Mouse (Mus musculus) forebrain, embryonic 13.5 days (tissue): ENCODE results near the gene Med15. TPM values are rescaled to one million over a fixed set of nuclear protein-coding genes. Genes with fewer than 3 reads are reported as not detected.

Experiments
- ATAC-seq: fragments of 200-750 bp; cut with Nextera tagmentation; 2 replicates; pipeline ENCODE4 v1.8.0; 2017
- H3K27ac ChIP-seq: fragments of 300-500 bp; sonication (generic); 2 replicates; pipeline ENCODE4 v1.5.1; 2015; ENCODE audit warnings: inconsistent platforms, mild to moderate bottlenecking, moderate library complexity
- H3K27me3 ChIP-seq: fragments of 300-500 bp; sonication (generic); 2 replicates; pipeline ENCODE4 v1.6.1; 2015; ENCODE audit warnings: mild to moderate bottlenecking, inconsistent platforms
- H3K36me3 ChIP-seq: fragments of 300-500 bp; sonication (generic); 2 replicates; pipeline ENCODE4 v1.6.1; 2015; ENCODE audit warnings: mild to moderate bottlenecking, inconsistent platforms; ENCODE audit not compliant: poor library complexity, severe bottlenecking
- H3K4me1 ChIP-seq: fragments of 300-500 bp; sonication (generic); 2 replicates; pipeline ENCODE4 v1.6.1; 2015; ENCODE audit warnings: inconsistent platforms
- H3K4me2 ChIP-seq: fragments of 300-500 bp; sonication (generic); 2 replicates; pipeline ENCODE4 v1.6.1; 2015; ENCODE audit warnings: inconsistent platforms, mild to moderate bottlenecking, moderate library complexity
- H3K4me3 ChIP-seq: fragments of 300-500 bp; sonication (generic); 2 replicates; pipeline ENCODE4 v1.5.1; 2015; ENCODE audit warnings: mild to moderate bottlenecking, inconsistent platforms
- H3K9ac ChIP-seq: fragments of 300-500 bp; sonication (generic); 2 replicates; pipeline ENCODE4 v1.6.1; 2015; ENCODE audit warnings: mild to moderate bottlenecking, inconsistent platforms
- H3K9me3 ChIP-seq: fragments of 300-500 bp; sonication (generic); replicated peaks from 2 replicates; pipeline ENCODE4 v1.6.1; 2016; ENCODE audit warnings: inconsistent platforms
- WGBS: fragments of 180-500 bp; shearing (Covaris S2); methylation state at CpG from one replicate; pipeline ENCODE4 v1.1.7; 2015; 5-methylcytosine and 5-hydroxymethylcytosine counted together
- polyA plus RNA-seq: library from polyadenylated mRNA; unstranded; fragments of >200 nt; fragmentation: Nextera tagmentation; extraction: Ambion mirVana; gene quantifications from 2 replicates; pipeline ENCODE4 v1.2.1, GENCODE M21; 2015

The Med15 gene
- polyA plus RNA-seq, 1 experiment from 2014 or later = 42.0 TPM

DNA sequence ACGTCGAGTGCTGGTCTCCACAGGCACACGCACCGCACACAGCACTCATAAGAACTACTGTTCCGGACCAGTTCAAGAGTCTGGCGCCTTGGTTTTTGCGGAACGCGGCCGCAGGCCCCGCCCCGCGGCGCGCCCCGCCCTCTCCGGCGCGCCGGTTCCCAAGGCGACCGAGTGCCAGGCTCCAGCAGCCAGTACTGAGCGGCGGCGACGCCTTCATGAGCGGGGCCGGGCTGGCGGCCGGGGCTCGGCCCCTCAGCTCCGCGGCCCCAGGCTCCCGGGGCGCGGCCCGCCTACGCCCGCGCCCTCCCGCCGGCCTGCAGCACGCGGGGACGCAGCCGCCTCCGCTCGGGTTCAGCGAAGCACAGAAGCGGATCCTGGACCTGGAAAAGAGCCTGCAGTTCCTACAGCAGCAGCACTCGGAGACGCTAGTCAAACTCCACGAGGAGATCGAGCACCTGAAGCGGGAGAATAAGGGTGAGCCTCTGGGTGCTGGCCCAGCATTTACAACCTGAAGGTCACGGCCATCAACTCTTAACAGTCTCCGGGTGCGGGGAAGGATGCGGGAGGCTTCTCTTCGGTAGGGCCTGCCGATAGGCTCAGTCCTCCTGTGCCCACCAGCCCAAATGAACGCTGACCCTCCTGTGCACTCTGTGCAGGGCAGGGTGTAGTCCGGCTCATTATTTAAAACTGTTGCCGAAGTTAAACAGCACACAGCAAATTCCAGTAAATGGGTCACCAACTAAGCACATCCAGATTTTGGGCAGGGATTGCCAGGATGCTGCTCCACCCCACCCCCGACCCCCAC lies 86.2 kb downstream of the Med15 start, which contains the start of gene Ccdc74a:
Gene Ccdc74a, plus strand, starts transcription at position 161 of the 805 bp plus-strand sequence.
- Histone ChIP-seq H3K4me1 (peaks cover 13% of the 10 kb centered on the region), H3K27me3 (no peaks in the 10 kb centered on the region), H3K27ac (no peak within 1 kb of the TSS), H3K9ac (peak within 1 kb of the TSS; percentile 77), H3K4me3 (peak within 1 kb of the TSS; percentile 64), H3K4me2 (peak within 1 kb of the TSS; percentile 84), H3K36me3 (peaks cover 57% of the 10 kb centered on the region), H3K9me3 (no peaks in the 10 kb centered on the region)
- WGBS = 2% methylated on average over 63 of the region's 65 CpGs
- ATAC-seq = peak; percentile 97

- H3K4me3 ChIP-seq = no peak overlapping the region
- H3K27ac ChIP-seq = no peak overlapping the region
- ATAC-seq = no peak
- no peaks in the 10 kb centered on the region for H3K27me3 ChIP-seq
- peaks cover 59% of the 10 kb centered on the region for H3K36me3 ChIP-seq
- H3K9ac ChIP-seq = no peak overlapping the region
- WGBS = 91% methylated on average over 4 of the region's 4 CpGs
- peaks cover 13% of the 10 kb centered on the region for H3K4me1 ChIP-seq
- H3K4me2 ChIP-seq = no peak overlapping the region
- H3K9me3 ChIP-seq = no peaks in the 10 kb centered on the region
These were observed 89.2 kb downstream of the Med15 start for GRCm38 (mm10) chr16:17643437-17643990.

DNA sequence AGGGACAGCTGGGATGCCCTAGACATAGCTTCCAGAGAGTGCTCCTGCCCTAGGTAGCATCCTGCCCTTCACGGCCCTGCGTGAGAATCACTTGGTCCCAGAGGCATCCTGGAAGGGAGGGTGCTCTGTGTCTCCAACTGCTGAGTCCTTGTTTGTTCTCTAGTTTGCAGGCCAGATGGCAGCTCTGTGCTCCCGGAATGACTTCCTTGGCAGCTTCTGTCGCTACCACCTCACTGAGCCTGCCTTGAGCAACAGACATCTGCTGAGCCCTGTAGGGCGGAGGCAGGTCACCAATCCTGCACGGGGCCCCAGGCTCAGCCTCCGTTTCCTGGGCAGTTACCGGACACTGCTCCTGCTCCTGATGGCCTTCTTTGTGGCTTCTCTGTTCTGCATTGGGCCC lies 90.4 kb downstream of the Med15 start:
- H3K4me3 ChIP-seq = no peak overlapping the region
- WGBS = 91% methylated on average over 8 of the region's 8 CpGs
- H3K4me1 ChIP-seq = peaks cover 13% of the 10 kb centered on the region
- ATAC-seq = no peak
- H3K9me3 ChIP-seq = no peaks in the 10 kb centered on the region
- no peak overlapping the region for H3K4me2 ChIP-seq
- no peaks in the 10 kb centered on the region for H3K27me3 ChIP-seq
- no peak overlapping the region for H3K27ac ChIP-seq
- H3K9ac ChIP-seq = no peak overlapping the region
- peaks cover 62% of the 10 kb centered on the region for H3K36me3 ChIP-seq

DNA sequence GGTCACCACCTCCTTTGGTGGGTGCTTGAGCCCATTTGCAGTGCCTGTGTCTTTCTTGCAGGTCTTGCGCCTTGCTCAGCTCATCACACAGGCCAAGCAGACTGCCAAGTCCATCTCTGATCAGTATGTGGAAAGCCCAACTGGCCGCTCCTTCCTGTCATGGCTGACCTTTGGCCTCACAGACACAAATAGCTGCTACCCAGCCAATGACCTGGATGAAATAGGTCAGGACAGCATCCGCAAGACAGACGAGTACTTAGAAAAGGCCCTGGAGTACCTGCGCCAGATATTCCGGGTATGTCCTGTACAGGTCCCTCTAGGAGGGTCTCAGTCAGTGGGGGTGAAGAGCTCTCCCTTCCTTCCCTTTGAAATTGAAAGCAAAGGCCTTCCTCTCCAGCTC lies 91.4 kb downstream of the Med15 start:
- 86% methylated on average over 6 of the region's 6 CpGs for WGBS

GRCm38 (mm10) chr16:17640706-17641105 lies 92.0 kb downstream of the Med15 start:
- H3K36me3 ChIP-seq = peaks cover 69% of the 10 kb centered on the region
- 93% methylated on average over 9 of the region's 9 CpGs for WGBS
- no peaks in the 10 kb centered on the region for H3K9me3 ChIP-seq
- H3K4me2 ChIP-seq = no peak overlapping the region
- H3K9ac ChIP-seq = no peak overlapping the region
- H3K27me3 ChIP-seq = no peaks in the 10 kb centered on the region
- no peak for ATAC-seq
- H3K4me3 ChIP-seq = no peak overlapping the region
- H3K27ac ChIP-seq = no peak overlapping the region
- no peaks in the 10 kb centered on the region; the same call in 1 of the 2 replicates for H3K4me1 ChIP-seq

More for the DNA sequence above, 91.4 kb downstream of the Med15 start:
- peaks cover 64% of the 10 kb centered on the region for H3K36me3 ChIP-seq
- H3K4me2 ChIP-seq = no peak overlapping the region
- H3K9me3 ChIP-seq = no peaks in the 10 kb centered on the region
- no peak overlapping the region for H3K4me3 ChIP-seq
- H3K4me1 ChIP-seq = peaks cover 4% of the 10 kb centered on the region; the same call in 1 of the 2 replicates
- no peaks in the 10 kb centered on the region for H3K27me3 ChIP-seq
- H3K27ac ChIP-seq = no peak overlapping the region
- ATAC-seq = no peak
- H3K9ac ChIP-seq = no peak overlapping the region

GRCm38 (mm10) chr16:17639951-17640350 lies 92.7 kb downstream of the Med15 start:
- H3K4me1 ChIP-seq = no peaks in the 10 kb centered on the region
- no peaks in the 10 kb centered on the region for H3K9me3 ChIP-seq
- H3K27me3 ChIP-seq = no peaks in the 10 kb centered on the region
- 91% methylated on average over 6 of the region's 6 CpGs for WGBS
- H3K9ac ChIP-seq = no peak overlapping the region
- no peak overlapping the region for H3K4me2 ChIP-seq
- peaks cover 76% of the 10 kb centered on the region for H3K36me3 ChIP-seq
- no peak overlapping the region for H3K27ac ChIP-seq
- no peak for ATAC-seq
- H3K4me3 ChIP-seq = no peak overlapping the region

DNA sequence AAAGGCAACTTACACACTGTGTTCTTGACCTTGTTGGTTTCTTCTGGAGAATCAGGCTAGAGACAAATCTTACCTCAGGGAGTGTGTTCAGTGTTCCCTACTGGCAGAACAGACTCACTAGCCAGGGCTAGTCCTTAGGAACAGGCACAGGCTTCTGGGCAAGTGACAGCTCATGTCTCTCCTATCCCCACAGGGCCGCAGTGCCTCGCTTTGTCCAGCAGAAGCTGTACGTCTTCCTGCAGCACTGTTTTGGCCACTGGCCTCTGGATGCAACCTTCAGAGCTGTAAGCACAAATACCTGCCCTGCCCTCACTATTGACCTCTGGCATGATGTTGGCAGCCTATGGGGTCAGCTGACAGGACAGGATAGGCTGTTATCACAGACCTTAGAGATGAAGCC lies 93.6 kb downstream of the Med15 start:
- H3K9ac ChIP-seq = no peak overlapping the region
- H3K4me1 ChIP-seq = no peaks in the 10 kb centered on the region
- 93% methylated on average over 3 of the region's 3 CpGs for WGBS
- peaks cover 81% of the 10 kb centered on the region for H3K36me3 ChIP-seq
- H3K27me3 ChIP-seq = no peaks in the 10 kb centered on the region
- no peak overlapping the region for H3K4me3 ChIP-seq
- ATAC-seq = no peak
- no peak overlapping the region for H3K27ac ChIP-seq
- H3K4me2 ChIP-seq = no peak overlapping the region
- H3K9me3 ChIP-seq = no peaks in the 10 kb centered on the region

DNA sequence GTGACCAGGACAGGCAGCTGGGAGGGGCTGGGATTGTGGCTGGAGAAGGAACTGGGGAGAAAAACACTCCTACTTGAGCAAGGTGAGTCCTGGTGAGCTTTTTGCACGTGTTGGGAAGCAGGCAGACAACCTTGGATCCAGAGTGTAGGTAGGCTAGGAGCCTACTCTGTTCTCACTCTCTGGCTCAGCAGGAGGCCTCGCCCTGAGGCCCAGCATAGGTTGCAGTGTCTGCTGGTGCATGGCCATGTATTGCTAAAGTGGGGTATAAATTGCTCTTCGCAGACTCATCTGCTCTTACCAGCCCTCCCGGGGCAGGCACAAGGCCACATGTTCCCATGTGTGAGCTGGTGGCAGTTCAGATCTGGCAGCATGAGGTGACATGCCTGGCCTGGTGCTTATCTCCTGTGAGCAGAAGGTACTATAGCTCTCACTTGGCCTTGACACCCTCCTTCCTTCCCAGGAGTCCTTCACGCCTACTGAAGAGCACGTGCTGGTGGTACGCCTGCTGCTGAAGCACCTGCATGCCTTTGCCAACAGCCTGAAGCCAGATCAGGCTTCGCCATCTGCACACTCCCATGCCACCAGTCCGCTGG lies 94.6 kb downstream of the Med15 start:
- Histone ChIP-seq H3K27ac (no peak overlapping the region), H3K4me3 (no peak overlapping the region)

GRCm38 (mm10) chr16:17637610-17638009 lies 95.1 kb downstream of the Med15 start:
- H3K36me3 ChIP-seq = peaks cover 83% of the 10 kb centered on the region

More for the DNA sequence above, 94.6 kb downstream of the Med15 start:
- no peaks in the 10 kb centered on the region for H3K4me1 ChIP-seq
- H3K9me3 ChIP-seq = no peaks in the 10 kb centered on the region
- WGBS = 89% methylated on average over 9 of the region's 9 CpGs
- H3K27me3 ChIP-seq = no peaks in the 10 kb centered on the region
- H3K9ac ChIP-seq = no peak overlapping the region
- ATAC-seq = no peak
- H3K4me2 ChIP-seq = no peak overlapping the region
- peaks cover 83% of the 10 kb centered on the region for H3K36me3 ChIP-seq

GRCm38 (mm10) chr16:17636904-17637303 lies 95.8 kb downstream of the Med15 start:
- Histone ChIP-seq H3K9me3 (no peaks in the 10 kb centered on the region), H3K9ac (no peak overlapping the region), H3K4me3 (no peak overlapping the region), H3K4me1 (no peaks in the 10 kb centered on the region), H3K27me3 (no peaks in the 10 kb centered on the region), H3K36me3 (peaks cover 84% of the 10 kb centered on the region), H3K27ac (no peak overlapping the region), H3K4me2 (no peak overlapping the region)
- WGBS = 85% methylated on average over 2 of the region's 2 CpGs
- ATAC-seq = no peak

More at GRCm38 (mm10) chr16:17637610-17638009, 95.1 kb downstream of the Med15 start:
- Histone ChIP-seq H3K4me3 (no peak overlapping the region), H3K27ac (no peak overlapping the region), H3K4me1 (no peaks in the 10 kb centered on the region), H3K27me3 (no peaks in the 10 kb centered on the region), H3K9ac (no peak overlapping the region), H3K4me2 (no peak overlapping the region), H3K9me3 (no peaks in the 10 kb centered on the region)
- ATAC-seq = no peak
- 74% methylated on average over 2 of the region's 2 CpGs for WGBS

- ATAC-seq = no peak
- H3K9ac ChIP-seq = no peak overlapping the region
- no peaks in the 10 kb centered on the region for H3K4me1 ChIP-seq
- no peak overlapping the region for H3K4me2 ChIP-seq
- 74% methylated on average over 8 of the region's 8 CpGs for WGBS
- H3K4me3 ChIP-seq = no peak overlapping the region
- H3K27me3 ChIP-seq = no peaks in the 10 kb centered on the region
- H3K36me3 ChIP-seq = peaks cover 84% of the 10 kb centered on the region
- H3K9me3 ChIP-seq = no peaks in the 10 kb centered on the region
- no peak overlapping the region for H3K27ac ChIP-seq
These were observed 99.1 kb downstream of the Med15 start for GRCm38 (mm10) chr16:17633481-17634181.

DNA sequence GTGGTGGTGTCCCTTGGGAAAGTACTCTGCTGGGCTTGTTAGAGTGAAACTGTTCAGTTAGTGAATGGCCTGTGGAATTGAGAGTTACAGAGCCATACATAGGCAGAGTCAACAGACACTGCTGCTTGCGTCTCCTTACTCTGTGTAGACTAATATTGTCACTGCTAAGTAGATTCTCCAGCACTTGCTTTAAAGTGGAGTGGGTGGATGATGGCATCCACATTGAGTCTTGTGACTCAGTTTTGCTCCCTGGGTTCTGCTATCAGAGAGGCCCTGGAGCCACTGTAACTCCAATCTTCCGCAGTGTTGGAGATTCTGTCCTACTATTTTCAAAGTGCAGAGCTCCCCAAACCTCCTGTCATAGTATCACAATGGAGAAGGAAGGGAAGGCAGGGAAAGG lies 100.1 kb downstream of the Med15 start:
- Histone ChIP-seq H3K27me3 (no peaks in the 10 kb centered on the region), H3K27ac (no peak overlapping the region), H3K4me1 (no peaks in the 10 kb centered on the region), H3K4me2 (no peak overlapping the region), H3K36me3 (peaks cover 86% of the 10 kb centered on the region), H3K4me3 (no peak overlapping the region), H3K9me3 (no peaks in the 10 kb centered on the region), H3K9ac (no peak overlapping the region)
- ATAC-seq = no peak
- 96% methylated on average over 2 of the region's 2 CpGs for WGBS
